Mouse (Mus musculus) CD4-positive naive resting alpha-beta T cell, adult 57 days (primary cell): Measurements from ENCODE around the gene Zfp345. TPM values are rescaled to one million over a fixed set of nuclear protein-coding genes. Genes with fewer than 3 reads are reported as not detected.

Experiments used
- total RNA-seq: library from RNA; stranded (reverse); gene quantifications from one replicate; pipeline ENCODE4 v1.2.4, GENCODE M21; 2023

Gene Zfp345
- 0.77 TPM for total RNA-seq

DNA sequence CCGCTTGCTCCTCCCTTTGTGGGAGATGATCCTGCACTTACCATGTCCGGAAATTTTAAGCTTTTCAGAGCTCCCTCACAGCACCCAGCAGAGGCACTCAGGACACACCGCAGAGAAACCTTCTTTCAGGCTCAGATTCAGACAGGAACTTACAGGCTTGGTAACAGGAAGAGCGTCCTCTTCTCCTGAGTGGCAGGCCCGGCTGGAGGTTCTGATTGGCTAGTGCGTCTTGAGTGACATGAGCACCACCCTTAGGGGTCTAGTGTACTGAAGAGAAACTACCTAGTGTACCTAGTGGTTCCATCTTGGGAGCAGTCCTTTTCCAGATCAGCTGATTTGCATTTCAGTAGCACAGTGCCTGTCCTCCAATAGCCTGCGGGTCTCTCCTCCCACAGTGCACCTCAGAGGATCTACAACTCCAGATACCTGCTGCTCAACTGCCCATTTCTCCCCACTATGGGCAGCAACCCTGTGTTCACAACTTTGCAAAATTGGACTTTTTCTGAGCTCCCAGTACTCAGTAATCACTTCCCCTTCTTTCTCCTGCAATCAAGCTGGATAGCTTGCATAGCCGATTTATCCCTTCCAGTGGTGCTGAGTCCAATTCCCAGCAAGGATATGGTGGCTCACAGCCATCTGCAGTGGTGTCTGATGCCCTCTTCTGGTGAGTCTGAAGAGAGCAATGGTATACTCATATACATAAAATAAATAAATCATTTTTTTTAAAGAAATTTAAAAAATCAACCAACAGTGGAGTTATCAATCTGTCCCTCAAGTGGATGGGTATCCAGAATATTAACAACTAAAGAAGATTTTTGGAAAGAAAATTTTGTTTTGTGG, at the start of gene Zfp345:
Gene Zfp345, minus strand, starts transcription at position 153 of the 840 bp plus-strand sequence.

DNA sequence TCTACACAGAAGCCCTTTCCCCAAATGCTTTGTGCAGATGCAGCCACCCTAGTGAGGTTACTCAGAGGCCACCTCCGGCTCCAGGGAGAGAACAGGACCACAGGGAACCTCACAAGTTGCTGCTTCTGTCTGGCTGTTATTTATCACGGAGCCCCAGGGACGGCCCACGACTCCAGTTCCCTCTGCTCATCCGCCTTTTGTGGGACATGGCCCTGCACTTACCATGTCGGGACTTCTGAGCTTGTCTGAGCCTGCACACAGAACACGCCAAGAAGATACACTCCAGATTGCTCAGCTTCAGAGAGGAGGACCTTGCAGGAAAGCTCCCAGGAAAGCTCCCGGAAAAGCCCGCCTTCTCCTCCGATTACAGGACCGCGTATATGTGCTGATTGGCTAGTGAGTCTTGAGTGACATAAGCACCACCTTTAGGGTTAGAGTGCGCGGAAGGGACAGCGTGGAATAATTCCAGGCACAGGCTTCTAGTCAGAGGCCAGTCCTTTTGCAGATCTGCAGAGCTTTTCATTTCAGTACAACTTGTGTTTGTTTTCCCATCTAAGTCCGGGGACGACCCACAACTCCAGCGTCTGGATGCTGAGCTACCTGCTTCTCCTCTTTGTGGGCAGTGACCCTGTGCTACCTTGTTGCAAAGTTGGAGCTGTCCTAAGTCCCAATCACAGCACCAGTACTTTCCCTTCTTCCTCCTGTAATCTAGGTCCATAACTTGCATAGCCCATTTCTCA, 33.5 kb downstream of the Zfp345 start, which contains the start of gene Zfp442:
Gene Zfp442, minus strand, starts transcription at position 307 of the 740 bp plus-strand sequence.

Other genes with a start within 250 kb of the Zfp345 start
- gene Gm21994, start 229.5 kb downstream of the Zfp345 start, total RNA-seq: 16.6 TPM
- gene Gm14124, start 227.6 kb downstream of the Zfp345 start, total RNA-seq: 0.53 TPM
- gene Gm10130, start 161.4 kb downstream of the Zfp345 start, total RNA-seq: 8.9 TPM
- 9.8 TPM for gene 3300002I08Rik, start 122.3 kb downstream of the Zfp345 start, total RNA-seq
- 3.6 TPM for gene Zfp442, start 33.6 kb downstream of the Zfp345 start, total RNA-seq
- gene Cst7, start 85.3 kb upstream of the Zfp345 start, total RNA-seq: 10.0 TPM
- gene Apmap, start 123.5 kb upstream of the Zfp345 start, total RNA-seq: 26.6 TPM
- 40.6 TPM for gene Acss1, start 183.4 kb upstream of the Zfp345 start, total RNA-seq
- gene Vsx1, start 204.3 kb upstream of the Zfp345 start, total RNA-seq: not detected